Mouse (Mus musculus): ENCODE results near the gene Pck1. TPM values are rescaled to one million over a fixed set of nuclear protein-coding genes. Genes with fewer than 3 reads are reported as not detected.

Gene Pck1
- polyA plus RNA-seq, 2 experiments, result 0.16 to 0.18 TPM

- DNase-seq (ENCODE audit: low read depth in 3 of 3, low spot score in 3 of 3) (no peak), ATAC-seq (ENCODE audit: insufficient read depth) (no peak)
- 5% methylated on average over 8 of the region's 8 CpGs for WGBS (ENCODE audit: insufficient replicate concordance)
- peak; percentile 80 for TF ChIP-seq CTCF (IDR thresholded peaks at IDR 0.05; ENCODE audit: low read depth)
- no peak for TF ChIP-seq EP300 (IDR thresholded peaks at IDR 0.05; ENCODE audit: low read depth)
- H3K4me2 ChIP-seq (ENCODE audit: low read depth), result no peak overlapping the region
- no peak overlapping the region for H3K4me3 ChIP-seq (ENCODE audit: insufficient read depth in 1 of 2, low read depth in 2 of 2, low read length in 2 of 2)
- no peaks in the 10 kb centered on the region for H3K9me3 ChIP-seq (ENCODE audit: control insufficient read depth, low read length)
- no peaks in the 10 kb centered on the region; the same call in 1 of the 2 replicates for H3K27me3 ChIP-seq (ENCODE audit: control insufficient read depth, insufficient read depth, low read length)
- H3K4me1 ChIP-seq (replicated peaks; ENCODE audit: control insufficient read depth in 2 of 2, insufficient read depth in 2 of 2, low read length in 1 of 2), result no peaks in the 10 kb centered on the region
- H3K27ac ChIP-seq, result no peak overlapping the region
- no peaks in the 10 kb centered on the region for H3K36me3 ChIP-seq (replicated peaks; ENCODE audit: control insufficient read depth, insufficient read depth, low read depth)
- no peak overlapping the region for H3K9ac ChIP-seq (replicated peaks)
Observed at GRCm38 (mm10) chr2:173183836-173184460, 31.1 kb downstream of the Pck1 start.

- Histone ChIP-seq H3K36me3 (replicated peaks; ENCODE audit: control insufficient read depth, insufficient read depth, low read depth) (no peaks in the 10 kb centered on the region), H3K4me2 (ENCODE audit: low read depth) (no peak overlapping the region), H3K4me1 (replicated peaks; ENCODE audit: control insufficient read depth in 2 of 2, insufficient read depth in 2 of 2, low read length in 1 of 2) (no peaks in the 10 kb centered on the region), H3K4me3 (ENCODE audit: insufficient read depth in 1 of 2, low read depth in 2 of 2, low read length in 2 of 2) (no peak overlapping the region), H3K9me3 (ENCODE audit: control insufficient read depth, low read length) (no peaks in the 10 kb centered on the region), H3K27me3 (ENCODE audit: control insufficient read depth, insufficient read depth, low read length) (no peaks in the 10 kb centered on the region; the same call in 1 of the 2 replicates), H3K27ac (no peak overlapping the region), H3K9ac (replicated peaks) (no peak overlapping the region)
- DNase-seq (ENCODE audit: low read depth in 3 of 3, low spot score in 3 of 3) (no peak), ATAC-seq (ENCODE audit: insufficient read depth) (no peak)
- 36% methylated on average over 11 of the region's 11 CpGs for WGBS (ENCODE audit: insufficient replicate concordance)
- TF ChIP-seq CTCF (IDR thresholded peaks at IDR 0.05; ENCODE audit: low read depth) (no peak), EP300 (IDR thresholded peaks at IDR 0.05; ENCODE audit: low read depth) (no peak)
Observed at GRCm38 (mm10) chr2:173184475-173185080, 31.7 kb downstream of the Pck1 start.

- WGBS (ENCODE audit: insufficient replicate concordance), result 34% methylated on average over 6 of the region's 6 CpGs
- DNase-seq (ENCODE audit: low read depth in 3 of 3, low spot score in 3 of 3), result no peak
- H3K27ac ChIP-seq, result no peak overlapping the region
Observed at GRCm38 (mm10) chr2:173185282-173185681, 32.4 kb downstream of the Pck1 start.

GRCm38 (mm10) chr2:173186047-173186943 lies 33.4 kb downstream of the Pck1 start:
- TF ChIP-seq EP300 (IDR thresholded peaks at IDR 0.05; ENCODE audit: low read depth) (no peak), CTCF (IDR thresholded peaks at IDR 0.05; ENCODE audit: low read depth) (peak; percentile 95)
- Histone ChIP-seq H3K36me3 (replicated peaks; ENCODE audit: control insufficient read depth, insufficient read depth, low read depth) (no peaks in the 10 kb centered on the region), H3K27ac (no peak overlapping the region), H3K27me3 (ENCODE audit: control insufficient read depth, insufficient read depth, low read length) (no peaks in the 10 kb centered on the region), H3K9ac (replicated peaks) (no peak overlapping the region), H3K4me1 (replicated peaks; ENCODE audit: control insufficient read depth in 2 of 2, insufficient read depth in 2 of 2, low read length in 1 of 2) (no peaks in the 10 kb centered on the region), H3K9me3 (ENCODE audit: control insufficient read depth, low read length) (no peaks in the 10 kb centered on the region), H3K4me2 (ENCODE audit: low read depth) (no peak overlapping the region), H3K4me3 (ENCODE audit: insufficient read depth in 1 of 2, low read depth in 2 of 2, low read length in 2 of 2) (no peak overlapping the region)
- WGBS (ENCODE audit: insufficient replicate concordance), result 16% methylated on average over 26 of the region's 26 CpGs
- peak in 1 of 3 experiments; percentile 24 for DNase-seq (ENCODE audit: low read depth in 3 of 3, low spot score in 3 of 3)
- ATAC-seq (ENCODE audit: insufficient read depth), result no peak

More at GRCm38 (mm10) chr2:173185282-173185681, 32.4 kb downstream of the Pck1 start:
- no peaks in the 10 kb centered on the region for H3K4me1 ChIP-seq (replicated peaks; ENCODE audit: control insufficient read depth in 2 of 2, insufficient read depth in 2 of 2, low read length in 1 of 2)
- no peak overlapping the region for H3K4me3 ChIP-seq (ENCODE audit: insufficient read depth in 1 of 2, low read depth in 2 of 2, low read length in 2 of 2)
- H3K9ac ChIP-seq (replicated peaks), result no peak overlapping the region
- H3K36me3 ChIP-seq (replicated peaks; ENCODE audit: control insufficient read depth, insufficient read depth, low read depth), result no peaks in the 10 kb centered on the region
- no peaks in the 10 kb centered on the region; the same call in 1 of the 2 replicates for H3K27me3 ChIP-seq (ENCODE audit: control insufficient read depth, insufficient read depth, low read length)
- no peak overlapping the region for H3K4me2 ChIP-seq (ENCODE audit: low read depth)
- no peak for TF ChIP-seq EP300 (IDR thresholded peaks at IDR 0.05; ENCODE audit: low read depth)
- no peak for TF ChIP-seq CTCF (IDR thresholded peaks at IDR 0.05; ENCODE audit: low read depth)
- no peaks in the 10 kb centered on the region for H3K9me3 ChIP-seq (ENCODE audit: control insufficient read depth, low read length)
- no peak for ATAC-seq (ENCODE audit: insufficient read depth)

Measured in liver, embryonic 14.5 days (tissue).